Mouse (Mus musculus) left cerebral cortex, adult 8-10 months (tissue): ENCODE results near the gene Lingo3. TPM values are rescaled to one million over a fixed set of nuclear protein-coding genes. Genes with fewer than 3 reads are reported as not detected.
"Not testable (repeated sequence)": the region's sequence is repeated elsewhere in the genome, so short reads cannot be mapped to it uniquely, and the experiment has no call there.

ENCODE experiments used
- DNase-seq, 2 experiments: peaks; one replicate each; pipeline ENCODE4 v3.0.0; 2022; ENCODE audit warnings: low spot score in 2 of 2
- total RNA-seq, 4 experiments: library from RNA; stranded (reverse); gene quantifications; 2 replicates each; pipeline ENCODE4 v1.2.4; 2022

The Lingo3 gene
- total RNA-seq, 4 experiments from 2014 or later: 46.4 to 64.4 (median 48.1) TPM

DNA sequence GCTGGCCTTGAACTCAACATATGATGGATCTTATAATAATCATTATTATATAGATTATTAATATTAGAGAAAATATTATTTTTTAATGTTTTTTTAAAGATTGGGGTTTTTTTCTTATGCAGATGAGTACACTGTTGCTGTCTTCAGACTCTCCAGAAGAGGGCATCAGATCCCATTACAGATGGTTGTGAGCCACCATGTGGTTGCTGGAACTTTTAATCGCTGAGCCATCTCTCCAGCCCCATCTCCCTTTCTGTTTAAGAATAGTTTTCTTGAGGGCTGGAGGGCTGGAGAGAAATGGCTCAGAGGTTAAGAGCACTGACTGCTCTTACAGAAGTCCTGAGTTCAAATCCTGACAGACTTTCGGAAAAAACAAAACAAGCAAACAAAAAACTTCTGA, 21.8 kb downstream of the Lingo3 start:
- DNase-seq: no peak

GRCm38 (mm10) chr10:80819406-80819805, 24.4 kb downstream of the Lingo3 start:
- DNase-seq: no peak

GRCm38 (mm10) chr10:80818599-80819281, 25.1 kb downstream of the Lingo3 start:
- no peak for DNase-seq

DNA sequence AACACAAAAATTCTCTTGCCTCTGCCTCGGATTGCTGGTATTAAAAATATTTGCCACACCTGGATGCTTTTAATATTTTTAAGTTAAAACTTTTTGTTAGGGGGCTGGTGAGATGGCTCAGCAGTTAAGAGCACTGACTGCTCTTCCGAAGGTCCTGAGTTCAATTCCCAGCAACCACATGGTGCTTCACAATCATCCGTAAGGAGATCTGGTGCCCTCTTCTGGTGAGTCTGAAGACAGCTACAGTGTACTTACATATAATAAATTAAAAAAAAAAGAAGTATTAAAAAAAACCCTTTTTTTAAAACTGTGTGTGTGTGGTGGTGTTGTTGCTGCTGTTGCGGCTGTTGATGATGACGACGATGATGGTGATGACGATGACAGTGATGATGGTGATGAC, 25.9 kb downstream of the Lingo3 start:
- DNase-seq: not testable (repeated sequence)

DNA sequence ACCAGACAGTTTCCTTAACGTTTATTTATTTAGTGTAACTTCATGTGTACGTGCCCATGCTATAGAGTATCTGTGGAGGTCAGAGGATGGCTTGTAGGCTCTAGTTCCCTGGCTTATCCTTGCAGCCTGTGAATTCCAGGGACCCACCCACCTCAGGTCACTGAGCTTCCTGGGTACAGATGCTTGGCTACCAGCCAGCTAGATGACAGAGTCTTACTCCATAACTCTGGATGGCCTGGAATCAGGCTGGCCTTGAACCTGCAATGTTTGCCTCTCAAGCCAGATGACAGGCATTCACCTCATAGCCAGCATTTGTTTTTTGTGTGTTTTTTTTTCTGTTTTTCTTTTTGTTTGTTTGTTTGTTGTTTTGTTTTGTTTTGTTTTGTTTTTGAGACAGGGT, 26.7 kb downstream of the Lingo3 start:
- DNase-seq: no peak

DNA sequence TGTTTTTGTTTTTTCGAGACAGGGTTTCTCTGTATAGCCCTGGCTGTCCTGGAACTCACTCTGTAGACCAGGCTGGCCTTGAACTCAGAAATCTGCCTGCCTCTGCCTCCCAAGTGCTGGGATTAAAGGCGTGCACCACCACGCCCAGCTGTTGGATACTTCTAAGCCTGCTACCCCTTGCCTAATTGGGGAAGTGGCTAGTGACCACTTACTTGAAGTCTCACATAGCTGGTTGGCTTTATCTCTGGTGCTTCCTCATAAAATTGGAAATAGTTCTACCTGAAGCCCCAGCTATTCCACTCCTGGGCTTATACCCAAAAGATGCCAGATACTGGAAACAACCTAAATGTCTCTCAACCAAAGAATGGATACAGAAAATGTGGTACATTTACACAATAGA, 27.5 kb downstream of the Lingo3 start:
- DNase-seq: not testable (repeated sequence)

DNA sequence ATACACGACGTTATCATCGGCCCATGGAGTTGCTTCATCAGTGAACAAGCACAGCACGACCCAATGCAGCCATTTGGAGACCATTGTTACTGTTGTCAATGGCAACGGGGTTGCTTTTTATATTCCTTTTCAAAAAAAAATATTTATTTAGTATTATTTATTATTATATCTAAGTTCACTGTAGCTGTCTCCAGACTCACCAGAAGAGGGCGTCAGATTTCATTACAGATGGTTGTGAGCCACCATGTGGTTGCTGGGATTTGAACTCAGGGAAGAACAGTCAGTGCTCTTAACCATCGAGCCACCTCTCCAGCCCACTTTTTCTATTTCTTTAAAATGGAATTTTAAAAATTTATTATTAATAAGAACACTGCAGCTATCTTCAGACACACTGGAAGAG, 29.0 kb downstream of the Lingo3 start:
- no peak for DNase-seq

DNA sequence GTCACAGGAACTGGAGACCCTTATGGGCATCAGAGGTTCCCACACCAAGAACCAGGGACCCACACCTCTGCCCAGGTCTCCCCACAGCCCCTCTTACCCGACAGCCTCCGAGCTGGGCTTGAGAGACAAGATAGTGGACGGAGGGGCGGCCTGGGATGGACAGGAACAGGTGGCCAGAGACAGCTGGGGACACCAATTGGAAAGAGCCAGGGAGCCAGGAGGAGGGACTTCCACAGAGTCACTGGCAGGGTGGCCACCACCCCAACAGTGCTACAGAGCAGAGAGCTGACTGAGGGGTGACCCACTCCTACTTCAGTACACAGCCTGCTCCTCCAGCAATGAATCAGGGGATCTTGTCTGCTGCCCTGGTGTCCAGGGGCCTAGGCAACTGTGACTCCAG, 30.5 kb downstream of the Lingo3 start, which contains the start of gene Jsrp1:
Jsrp1 (minus strand) TSS at position 133 of the 400 bp plus-strand sequence.
- DNase-seq: no peak

DNA sequence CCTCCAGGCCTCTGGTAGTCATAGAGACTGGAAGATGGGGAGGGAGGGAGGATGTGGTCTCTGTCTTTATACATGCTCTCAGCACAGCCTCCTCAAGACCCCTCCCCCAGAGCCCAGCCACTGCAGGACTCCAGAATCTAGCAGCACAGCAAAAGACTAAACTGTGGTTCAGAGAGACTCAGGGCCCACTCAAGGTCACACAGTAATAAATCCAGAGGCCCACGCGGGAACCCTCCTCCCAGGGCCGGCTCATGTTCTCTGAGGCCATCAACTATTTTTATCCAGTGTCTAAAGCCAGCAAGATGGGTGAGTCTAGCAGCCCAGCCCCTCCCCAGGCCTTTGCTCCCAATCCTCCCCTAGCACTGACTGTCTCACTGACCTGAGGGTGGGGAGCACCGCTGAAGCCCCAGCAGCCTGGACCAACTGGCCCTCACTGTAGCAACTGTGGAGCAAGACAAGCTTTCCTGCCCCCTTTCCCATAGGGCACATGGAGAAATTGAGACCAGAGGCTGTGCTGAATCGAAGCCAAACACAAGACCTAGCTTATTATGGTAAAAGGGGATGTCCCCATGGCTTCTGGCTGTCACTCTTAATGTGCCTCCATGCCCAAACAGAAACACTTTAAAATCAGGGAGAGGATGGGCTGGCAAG, 31.3 kb downstream of the Lingo3 start:
- no peak for DNase-seq

DNA sequence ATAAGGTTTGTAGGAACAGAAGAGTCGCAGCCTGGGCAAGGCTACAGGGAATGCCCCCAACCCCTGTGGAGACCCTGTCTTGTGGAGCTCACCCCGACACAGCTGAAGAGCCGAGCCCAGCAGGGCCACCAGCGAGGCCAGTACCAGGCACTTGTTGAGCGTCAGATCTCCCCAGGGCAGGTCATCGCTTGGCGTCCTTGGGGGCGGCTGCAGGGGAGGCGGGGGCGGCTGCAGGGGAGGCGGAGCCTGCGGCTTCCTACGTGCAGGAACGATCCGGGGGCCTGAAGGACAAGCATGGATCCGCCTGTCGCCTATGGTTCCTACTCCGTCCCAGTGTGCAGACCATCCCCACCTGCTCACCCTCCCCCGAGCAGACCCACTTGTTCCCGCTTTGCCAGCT, 33.8 kb downstream of the Lingo3 start:
- no peak for DNase-seq

DNA sequence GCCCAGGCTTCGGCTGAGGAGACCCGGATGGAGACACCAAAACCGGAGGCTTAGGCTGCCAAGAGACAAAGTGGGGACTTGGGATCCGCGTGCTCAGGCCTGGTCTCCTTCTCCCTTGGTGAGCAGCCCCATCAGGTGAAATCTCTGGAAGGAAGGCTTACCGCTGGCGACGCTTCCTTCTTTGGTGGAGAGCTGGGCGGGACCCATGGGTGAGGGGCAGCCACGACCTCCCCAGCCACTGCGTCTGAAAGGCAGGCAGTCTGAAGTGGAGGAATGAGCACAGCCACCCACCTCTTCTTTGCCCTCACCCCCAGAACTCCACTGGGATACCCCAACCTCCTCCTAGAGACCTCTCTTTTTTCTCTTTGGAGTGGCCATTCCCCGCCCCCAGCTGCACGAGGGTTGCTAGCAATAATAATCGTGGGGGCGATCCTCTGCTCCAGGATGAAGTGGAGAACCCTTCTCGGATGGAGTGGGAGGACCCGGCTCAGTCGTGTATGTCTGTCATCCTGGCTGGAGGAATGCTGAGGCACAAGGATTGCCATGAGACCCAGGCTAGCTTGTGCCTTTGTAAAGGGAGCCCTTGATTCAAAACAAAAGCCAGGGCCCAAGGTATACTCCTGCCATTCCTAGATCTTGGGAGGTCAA, 34.7 kb downstream of the Lingo3 start:
- DNase-seq: no peak

DNA sequence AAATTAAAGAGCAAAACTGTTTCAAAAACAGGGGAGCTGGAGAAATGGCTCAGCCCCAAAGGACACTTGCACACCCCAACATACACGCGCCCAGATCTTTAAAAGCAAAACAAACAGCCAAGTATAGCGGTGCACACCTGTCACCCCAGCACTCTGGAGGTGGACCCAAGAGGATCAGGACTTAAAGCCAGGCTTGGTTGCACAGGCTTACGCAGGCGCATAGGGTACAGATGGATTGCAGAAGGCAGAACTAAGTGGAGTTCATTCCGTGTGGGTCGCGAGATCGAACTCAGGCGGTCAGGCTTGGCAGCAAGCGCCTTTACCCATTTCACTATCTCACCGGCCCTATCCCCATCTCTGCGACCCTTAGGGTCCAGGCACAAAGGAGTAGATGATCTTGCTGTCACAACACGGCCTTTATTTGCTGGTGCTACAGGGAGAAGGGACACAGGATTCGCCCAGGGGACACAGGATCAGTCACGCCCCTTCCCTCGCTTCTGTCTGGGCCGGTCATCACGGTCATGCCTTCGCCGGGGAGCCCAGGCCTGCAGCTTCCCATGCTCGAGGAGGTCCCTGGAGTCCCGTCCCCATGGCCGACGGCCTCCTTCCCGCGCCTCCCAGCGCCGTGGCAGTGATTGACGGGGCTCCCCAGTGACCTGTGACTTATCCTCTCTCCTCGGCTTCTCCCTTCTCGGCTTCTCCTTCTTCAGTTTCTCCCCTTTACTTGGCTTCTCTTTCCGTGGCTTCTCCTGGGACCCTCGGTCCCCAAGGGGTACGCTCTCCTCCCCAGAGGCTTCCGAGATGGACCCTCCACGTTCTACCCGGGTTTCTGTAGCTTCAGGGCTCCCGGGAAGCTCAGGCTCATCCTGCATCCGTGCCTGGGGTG, 35.5 kb downstream of the Lingo3 start:
- DNase-seq: no peak

GRCm38 (mm10) chr10:80807057-80807627, 36.7 kb downstream of the Lingo3 start:
- DNase-seq: peak in 1 of 2 experiments; percentile 93

GRCm38 (mm10) chr10:80806341-80807056, 37.3 kb downstream of the Lingo3 start:
- DNase-seq: no peak

GRCm38 (mm10) chr10:80805925-80806324, 37.9 kb downstream of the Lingo3 start:
- DNase-seq: peak in 1 of 2 experiments; percentile 55

DNA sequence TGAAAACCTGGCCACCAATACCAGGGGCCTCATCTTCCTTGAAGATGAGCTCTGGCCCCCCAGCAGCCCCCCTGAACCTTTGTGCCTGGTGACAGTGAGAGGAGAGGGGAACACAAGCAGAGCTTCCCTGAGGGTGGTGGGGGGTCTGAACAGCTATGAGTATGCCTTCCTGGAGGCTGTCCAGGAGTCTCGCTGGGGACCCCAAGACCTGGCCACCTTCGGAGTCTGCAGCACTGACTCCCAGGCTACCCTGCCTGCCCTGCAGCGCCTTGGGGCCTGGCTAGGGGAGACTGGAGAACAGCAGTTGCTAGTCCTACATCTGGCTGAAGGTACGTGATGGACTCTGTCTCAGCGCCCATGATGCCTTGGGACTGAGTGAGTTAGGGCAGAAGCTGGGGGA, 38.5 kb downstream of the Lingo3 start:
- no peak for DNase-seq

DNA sequence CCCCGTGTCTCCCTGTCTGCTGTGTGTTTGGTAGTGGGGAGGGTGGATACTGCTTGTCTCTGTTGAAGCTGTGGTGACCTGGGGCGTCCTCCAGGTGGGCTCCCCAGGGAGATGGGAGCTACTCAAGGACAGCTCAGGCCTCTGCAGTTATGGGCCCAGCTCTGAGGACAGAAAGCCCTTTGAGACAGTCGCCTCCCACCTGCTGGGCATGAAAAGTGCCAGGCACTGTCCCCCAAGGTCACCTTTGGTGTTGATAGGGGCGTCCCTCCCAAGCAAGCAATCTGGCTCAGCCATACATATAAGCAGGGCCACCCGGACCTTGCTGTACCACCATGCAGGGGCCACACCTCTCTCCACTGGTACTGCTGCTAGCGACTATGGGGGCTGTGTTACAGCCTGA, 38.9 kb downstream of the Lingo3 start, which contains the start of gene Amh:
Amh (plus strand) TSS at position 328 of the 400 bp plus-strand sequence.
- no peak for DNase-seq

- DNase-seq: no peak
These were observed 39.5 kb downstream of the Lingo3 start for GRCm38 (mm10) chr10:80804340-80804739.

DNA sequence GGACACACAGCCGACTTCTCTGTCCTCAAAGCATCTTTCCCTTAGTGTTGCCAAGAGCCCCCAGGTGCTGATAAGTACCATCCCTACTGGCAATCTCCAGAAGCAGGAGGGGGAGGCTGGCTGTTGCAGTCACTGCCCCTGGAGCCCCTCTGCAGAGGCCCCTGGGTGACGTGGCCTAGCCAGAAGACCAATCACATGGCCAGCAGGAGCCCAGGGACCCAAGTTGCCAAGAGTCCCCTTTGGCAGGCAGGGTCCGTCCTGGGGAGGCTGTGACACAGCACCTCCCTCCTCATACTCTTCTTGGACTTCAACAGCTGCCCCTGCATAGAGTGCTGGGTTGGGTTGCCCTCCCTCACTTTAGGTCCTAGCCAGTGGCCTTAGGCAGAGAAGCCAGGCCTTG, 40.8 kb downstream of the Lingo3 start:
- DNase-seq: no peak

DNA sequence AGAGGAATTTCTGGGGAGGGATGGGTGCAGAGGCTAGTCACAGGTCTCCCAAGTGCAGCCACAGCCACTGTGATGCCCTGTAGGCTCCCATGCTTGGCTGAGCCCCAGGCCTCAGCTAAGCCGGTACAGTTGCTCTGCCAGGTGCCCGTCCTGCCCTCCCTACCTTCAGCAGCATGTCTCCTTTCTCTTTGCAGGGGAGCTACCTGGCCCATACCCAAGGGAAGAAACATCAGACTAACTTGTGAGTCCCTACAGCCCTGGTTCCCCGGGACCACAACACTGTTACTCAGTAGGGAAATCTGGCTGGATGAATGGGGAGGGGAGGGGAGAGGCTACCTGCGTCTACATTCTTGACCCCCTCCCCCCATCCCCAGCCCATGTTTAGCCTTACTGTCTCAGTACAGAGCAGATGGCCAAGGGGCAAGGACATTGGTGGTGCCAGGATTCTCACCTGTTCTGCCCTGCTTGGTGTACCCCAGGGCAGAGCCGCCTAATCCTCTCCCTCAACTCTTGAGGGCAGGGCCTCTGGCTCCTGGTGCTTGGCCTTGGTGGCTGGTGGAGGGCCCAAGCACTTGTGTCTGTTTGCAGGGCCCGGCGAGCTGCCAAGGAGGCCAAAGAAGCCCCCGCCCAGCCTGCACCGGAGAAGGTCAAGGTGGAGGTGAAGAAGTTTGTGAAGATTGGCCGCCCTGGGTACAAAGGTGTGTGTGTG, 41.5 kb downstream of the Lingo3 start:
- DNase-seq: no peak
